Mouse (Mus musculus): ENCODE results near the gene 9130213A22Rik. TPM values are rescaled to one million over a fixed set of nuclear protein-coding genes. Genes with fewer than 3 reads are reported as not detected.

The 9130213A22Rik gene
- polyA plus RNA-seq, 1 experiment = 0.74 TPM

DNA sequence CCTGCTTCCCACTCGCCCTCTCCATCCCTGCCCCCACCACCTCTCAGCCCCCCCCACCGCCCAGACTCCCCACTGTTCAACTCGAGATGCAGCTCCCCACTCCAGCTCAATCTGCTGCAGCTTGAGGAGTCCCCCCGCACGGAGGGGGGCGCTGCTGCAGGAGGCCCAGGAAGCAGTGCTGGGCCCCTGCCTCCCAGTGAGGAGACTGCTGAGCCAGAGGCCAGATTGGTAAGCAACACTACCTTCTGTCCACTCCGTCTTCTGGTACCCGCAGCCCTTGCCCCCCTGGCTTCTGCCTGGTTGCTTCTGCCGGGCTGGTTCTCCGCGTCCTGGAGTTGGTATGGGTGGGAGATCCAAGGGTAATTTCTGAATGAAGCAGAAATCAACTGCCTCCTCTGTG, 15.5 kb downstream of the 9130213A22Rik start:
- 91% methylated on average over 11 of the region's 11 CpGs for WGBS
- no peaks in the 10 kb centered on the region for H3K4me1 ChIP-seq (ENCODE audit: control insufficient read depth, insufficient read depth, low read length)
- H3K36me3 ChIP-seq (ENCODE audit: control insufficient read depth, insufficient read depth, low read length) = peaks cover 29% of the 10 kb centered on the region
- H3K4me3 ChIP-seq (ENCODE audit: insufficient read depth, low read depth, low read length) = no peak overlapping the region
- DNase-seq = no peak
- H3K27me3 ChIP-seq (replicated peaks; ENCODE audit: control insufficient read depth, insufficient read depth, low read length) = no peaks in the 10 kb centered on the region
- TF ChIP-seq POLR2A (IDR thresholded peaks at IDR 0.05; ENCODE audit: low read depth, low read length) (no peak), CTCF (conservative IDR thresholded peaks at IDR 0.05; ENCODE audit: insufficient read depth, insufficient read length, low read depth, low read length) (no peak)
- H3K27ac ChIP-seq (ENCODE audit: insufficient read depth, low read depth, low read length) = no peak overlapping the region

DNA sequence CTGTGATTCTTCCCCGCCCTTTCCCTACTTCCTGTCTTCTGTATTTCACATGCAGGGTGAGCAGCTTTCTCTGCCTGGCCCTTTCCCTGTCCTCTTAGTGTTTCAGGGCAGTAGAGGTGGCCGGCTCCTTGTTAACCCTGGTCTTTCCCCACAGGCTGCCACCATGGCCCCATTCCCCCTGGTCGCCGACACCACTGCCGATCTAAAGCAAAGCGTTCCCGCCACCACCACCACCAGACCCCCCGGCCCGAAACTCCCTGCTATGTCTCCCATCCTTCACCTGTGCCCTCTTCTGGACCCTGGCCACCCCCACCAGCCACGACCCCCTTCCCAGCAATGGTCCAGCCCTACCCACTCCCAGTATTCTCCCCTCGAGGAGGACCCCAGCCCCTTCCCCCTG, 16.1 kb downstream of the 9130213A22Rik start:
- Histone ChIP-seq H3K27me3 (replicated peaks; ENCODE audit: control insufficient read depth, insufficient read depth, low read length) (no peaks in the 10 kb centered on the region), H3K4me1 (ENCODE audit: control insufficient read depth, insufficient read depth, low read length) (no peaks in the 10 kb centered on the region), H3K27ac (ENCODE audit: insufficient read depth, low read depth, low read length) (no peak overlapping the region), H3K4me3 (ENCODE audit: insufficient read depth, low read depth, low read length) (no peak overlapping the region), H3K36me3 (ENCODE audit: control insufficient read depth, insufficient read depth, low read length) (peaks cover 32% of the 10 kb centered on the region)
- DNase-seq = no peak
- WGBS = 91% methylated on average over 11 of the region's 11 CpGs
- no peak for TF ChIP-seq CTCF (conservative IDR thresholded peaks at IDR 0.05; ENCODE audit: insufficient read depth, insufficient read length, low read depth, low read length)
- TF ChIP-seq POLR2A (IDR thresholded peaks at IDR 0.05; ENCODE audit: low read depth, low read length) = no peak

DNA sequence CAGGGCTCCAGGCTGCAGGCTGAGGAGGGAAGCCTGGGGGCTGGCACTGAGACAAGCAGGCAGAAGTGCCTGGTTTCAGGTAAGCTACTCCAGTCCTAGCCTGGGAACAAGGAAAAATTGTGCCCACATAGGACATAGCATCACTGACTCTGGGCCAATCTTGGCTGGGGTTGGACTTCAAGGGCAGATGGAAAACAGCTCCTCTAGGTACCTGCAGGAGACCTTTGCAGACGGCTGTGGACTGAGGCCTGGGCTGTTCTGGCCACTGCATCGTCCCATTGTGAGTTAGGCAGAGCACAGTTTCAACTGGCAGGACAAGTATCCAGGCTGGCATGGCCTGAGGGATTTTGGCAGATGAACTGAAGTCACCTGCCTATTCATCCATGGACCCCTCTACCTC, 16.6 kb downstream of the 9130213A22Rik start:
- Histone ChIP-seq H3K4me1 (ENCODE audit: control insufficient read depth, insufficient read depth, low read length) (no peaks in the 10 kb centered on the region), H3K4me3 (ENCODE audit: insufficient read depth, low read depth, low read length) (no peak overlapping the region), H3K36me3 (ENCODE audit: control insufficient read depth, insufficient read depth, low read length) (peaks cover 37% of the 10 kb centered on the region), H3K27me3 (replicated peaks; ENCODE audit: control insufficient read depth, insufficient read depth, low read length) (no peaks in the 10 kb centered on the region), H3K27ac (ENCODE audit: insufficient read depth, low read depth, low read length) (no peak overlapping the region)
- whole genome bisulfite sequencing = 62% methylated on average over 2 of the region's 2 CpGs
- no peak for DNase-seq
- TF ChIP-seq POLR2A (IDR thresholded peaks at IDR 0.05; ENCODE audit: low read depth, low read length) = no peak
- TF ChIP-seq CTCF (conservative IDR thresholded peaks at IDR 0.05; ENCODE audit: insufficient read depth, insufficient read length, low read depth, low read length) = no peak

DNA sequence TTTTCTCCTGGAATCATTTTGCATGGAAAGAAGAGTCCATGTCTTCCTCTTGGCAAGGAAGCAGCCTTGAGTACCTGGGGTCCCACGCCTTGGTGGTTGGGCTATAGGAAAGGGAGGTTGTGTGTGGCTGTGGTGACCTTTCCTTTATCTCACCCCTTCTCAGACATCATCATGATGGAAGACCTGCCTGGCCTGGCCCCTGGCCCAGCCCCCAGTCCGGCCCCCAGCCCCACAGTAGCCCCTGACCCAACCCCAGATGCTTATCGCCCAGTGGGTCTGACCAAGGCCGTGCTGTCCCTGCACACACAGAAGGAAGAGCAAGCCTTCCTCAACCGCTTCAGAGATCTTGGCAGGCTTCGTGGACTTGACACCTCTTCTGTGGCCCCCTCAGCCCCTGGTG, 17.2 kb downstream of the 9130213A22Rik start:
- Histone ChIP-seq H3K4me1 (ENCODE audit: control insufficient read depth, insufficient read depth, low read length) (peaks cover 1% of the 10 kb centered on the region; the same call in 1 of the 2 replicates), H3K27me3 (replicated peaks; ENCODE audit: control insufficient read depth, insufficient read depth, low read length) (no peaks in the 10 kb centered on the region)
- WGBS = 92% methylated on average over 6 of the region's 6 CpGs

DNA sequence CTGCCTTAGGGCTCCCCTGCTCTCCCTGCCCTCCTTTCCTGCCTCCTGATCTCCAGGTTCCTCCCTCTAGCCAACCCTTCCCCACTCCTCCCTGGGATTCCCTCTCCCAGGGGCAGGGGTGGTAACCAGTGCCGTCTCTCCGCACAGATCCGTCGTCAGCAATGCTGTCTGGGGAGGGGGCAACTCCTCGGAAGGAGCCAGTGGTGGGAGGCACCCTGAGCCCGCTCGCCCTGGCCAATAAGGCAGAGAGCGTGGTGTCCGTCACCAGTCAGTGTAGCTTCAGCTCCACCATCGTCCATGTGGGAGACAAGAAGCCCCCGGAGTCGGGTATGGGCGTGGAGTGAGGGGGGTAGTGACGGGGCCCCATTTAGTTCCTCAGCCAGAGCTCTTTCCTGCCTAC, 17.9 kb downstream of the 9130213A22Rik start:
- Histone ChIP-seq H3K27me3 (replicated peaks; ENCODE audit: control insufficient read depth, insufficient read depth, low read length) (no peaks in the 10 kb centered on the region), H3K36me3 (ENCODE audit: control insufficient read depth, insufficient read depth, low read length) (peaks cover 39% of the 10 kb centered on the region), H3K27ac (ENCODE audit: insufficient read depth, low read depth, low read length) (no peak overlapping the region), H3K4me3 (ENCODE audit: insufficient read depth, low read depth, low read length) (no peak overlapping the region), H3K4me1 (ENCODE audit: control insufficient read depth, insufficient read depth, low read length) (peaks cover 4% of the 10 kb centered on the region; the same call in 1 of the 2 replicates)
- TF ChIP-seq CTCF (conservative IDR thresholded peaks at IDR 0.05; ENCODE audit: insufficient read depth, insufficient read length, low read depth, low read length) (no peak), POLR2A (IDR thresholded peaks at IDR 0.05; ENCODE audit: low read depth, low read length) (no peak)
- 88% methylated on average over 14 of the region's 14 CpGs for whole genome bisulfite sequencing
- DNase-seq = no peak

More for the DNA sequence above, 17.2 kb downstream of the 9130213A22Rik start:
- no peak overlapping the region for H3K27ac ChIP-seq (ENCODE audit: insufficient read depth, low read depth, low read length)
- H3K36me3 ChIP-seq (ENCODE audit: control insufficient read depth, insufficient read depth, low read length) = peaks cover 39% of the 10 kb centered on the region
- TF ChIP-seq POLR2A (IDR thresholded peaks at IDR 0.05; ENCODE audit: low read depth, low read length) (no peak), CTCF (conservative IDR thresholded peaks at IDR 0.05; ENCODE audit: insufficient read depth, insufficient read length, low read depth, low read length) (no peak)
- DNase-seq = no peak
- H3K4me3 ChIP-seq (ENCODE audit: insufficient read depth, low read depth, low read length) = no peak overlapping the region

DNA sequence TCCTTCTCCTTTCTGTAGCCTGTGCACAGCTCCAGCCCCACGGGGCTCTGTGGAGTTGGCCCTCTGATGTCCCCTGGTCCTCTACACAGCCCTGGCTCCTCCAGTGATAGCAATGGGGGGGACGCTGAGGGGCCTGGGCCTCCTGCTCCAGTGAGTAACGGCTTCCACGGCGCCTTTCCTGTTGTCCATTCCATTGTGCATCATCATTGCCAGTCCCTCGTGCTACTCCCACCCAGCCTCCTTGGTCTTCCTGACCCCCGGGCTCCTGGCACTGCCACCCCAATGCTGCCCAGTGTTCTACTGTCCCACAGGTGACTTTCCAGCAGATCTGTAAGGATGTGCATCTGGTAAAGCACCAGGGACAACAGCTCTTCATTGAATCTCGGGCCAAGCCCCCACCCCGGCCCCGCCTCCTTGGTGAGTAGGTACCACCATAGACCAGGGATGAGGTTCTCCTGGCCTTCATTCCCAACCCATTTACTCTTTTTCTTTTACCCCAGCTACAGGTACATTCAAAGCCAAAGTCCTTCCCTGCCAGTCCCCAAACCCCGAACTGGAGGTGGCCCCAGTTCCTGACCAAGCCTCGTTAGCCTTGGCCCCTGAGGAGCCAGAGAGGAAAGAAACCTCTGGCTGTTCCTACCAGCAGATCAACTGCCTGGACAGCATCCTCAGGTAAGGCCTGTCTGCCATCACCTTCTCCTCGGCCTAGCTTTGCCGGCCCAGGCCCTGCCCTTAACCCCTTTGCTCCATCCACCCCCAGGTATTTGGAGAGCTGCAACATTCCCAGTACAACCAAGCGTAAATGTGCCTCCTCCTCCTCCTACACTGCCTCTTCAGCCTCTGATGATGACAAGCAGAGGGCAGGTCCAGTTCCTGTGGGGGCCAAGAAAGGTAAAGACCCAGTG, 18.6 kb downstream of the 9130213A22Rik start:
- no peaks in the 10 kb centered on the region for H3K27me3 ChIP-seq (replicated peaks; ENCODE audit: control insufficient read depth, insufficient read depth, low read length)
- TF ChIP-seq POLR2A (IDR thresholded peaks at IDR 0.05; ENCODE audit: low read depth, low read length) (no peak), CTCF (conservative IDR thresholded peaks at IDR 0.05; ENCODE audit: insufficient read depth, insufficient read length, low read depth, low read length) (no peak)
- no peak overlapping the region for H3K4me3 ChIP-seq (ENCODE audit: insufficient read depth, low read depth, low read length)
- H3K36me3 ChIP-seq (ENCODE audit: control insufficient read depth, insufficient read depth, low read length) = peaks cover 34% of the 10 kb centered on the region
- peaks cover 4% of the 10 kb centered on the region; the same call in 1 of the 2 replicates for H3K4me1 ChIP-seq (ENCODE audit: control insufficient read depth, insufficient read depth, low read length)
- no peak for DNase-seq
- 85% methylated on average over 15 of the region's 15 CpGs for WGBS
- no peak overlapping the region for H3K27ac ChIP-seq (ENCODE audit: insufficient read depth, low read depth, low read length)

DNA sequence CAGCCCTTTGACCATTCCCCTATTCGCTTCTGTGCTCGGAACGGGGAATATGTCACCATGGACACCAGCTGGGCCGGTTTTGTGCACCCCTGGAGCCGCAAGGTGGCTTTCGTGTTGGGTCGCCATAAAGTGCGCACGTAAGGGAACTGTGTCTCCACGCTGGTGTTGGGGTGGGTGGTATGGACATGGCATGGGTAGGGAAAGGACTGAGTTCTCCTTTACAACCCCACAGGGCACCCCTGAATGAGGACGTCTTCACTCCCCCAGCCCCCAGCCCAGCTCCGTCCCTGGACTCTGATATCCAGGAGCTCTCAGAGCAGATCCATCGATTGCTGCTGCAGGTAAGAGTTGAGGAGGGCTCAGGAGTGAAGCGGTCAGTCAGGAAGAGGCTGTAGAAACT, 19.3 kb downstream of the 9130213A22Rik start:
- H3K4me3 ChIP-seq (ENCODE audit: insufficient read depth, low read depth, low read length) = no peak overlapping the region
- 96% methylated on average over 14 of the region's 14 CpGs for WGBS
- TF ChIP-seq CTCF (conservative IDR thresholded peaks at IDR 0.05; ENCODE audit: insufficient read depth, insufficient read length, low read depth, low read length) (no peak), POLR2A (IDR thresholded peaks at IDR 0.05; ENCODE audit: low read depth, low read length) (no peak)
- DNase-seq = no peak
- H3K36me3 ChIP-seq (ENCODE audit: control insufficient read depth, insufficient read depth, low read length) = peaks cover 30% of the 10 kb centered on the region
- no peaks in the 10 kb centered on the region for H3K27me3 ChIP-seq (replicated peaks; ENCODE audit: control insufficient read depth, insufficient read depth, low read length)
- H3K27ac ChIP-seq (ENCODE audit: insufficient read depth, low read depth, low read length) = no peak overlapping the region
- H3K4me1 ChIP-seq (ENCODE audit: control insufficient read depth, insufficient read depth, low read length) = peaks cover 8% of the 10 kb centered on the region
